Mouse (Mus musculus) intestine, embryonic 15.5 days (tissue): ENCODE measurements around the gene Tmem53. TPM values are rescaled to one million over a fixed set of nuclear protein-coding genes. Genes with fewer than 3 reads are reported as not detected.
"Not testable (repeated sequence)": the region's sequence is repeated elsewhere in the genome, so short reads cannot be mapped to it uniquely, and the experiment has no call there.

ENCODE experiments used
- ATAC-seq: fragments of 200-750 bp; cut with Nextera tagmentation; 2 replicates; pipeline ENCODE4 v1.8.0; 2017; ENCODE audit warnings: moderate TSS enrichment, moderate library complexity
- H3K27ac ChIP-seq: fragments of 300-500 bp; sonication (generic); 2 replicates; pipeline ENCODE4 v1.5.1; 2015; ENCODE audit warnings: mild to moderate bottlenecking, inconsistent platforms
- H3K27me3 ChIP-seq: fragments of 300-500 bp; sonication (generic); replicated peaks from 2 replicates; pipeline ENCODE4 v1.6.1; 2015; ENCODE audit warnings: inconsistent platforms
- H3K36me3 ChIP-seq: fragments of 300-500 bp; sonication (generic); 2 replicates; pipeline ENCODE4 v1.6.1; 2015; ENCODE audit warnings: inconsistent platforms
- H3K4me1 ChIP-seq: fragments of 300-500 bp; sonication (generic); replicated peaks from 2 replicates; pipeline ENCODE4 v1.6.1; 2015; ENCODE audit warnings: inconsistent platforms
- H3K4me2 ChIP-seq: fragments of 300-500 bp; sonication (generic); replicated peaks from 2 replicates; pipeline ENCODE4 v1.6.1; 2015; ENCODE audit warnings: mild to moderate bottlenecking, inconsistent platforms
- H3K4me3 ChIP-seq: fragments of 300-500 bp; sonication (generic); replicated peaks from 2 replicates; pipeline ENCODE4 v1.5.1; 2015; ENCODE audit warnings: inconsistent platforms
- H3K9ac ChIP-seq: fragments of 300-500 bp; sonication (generic); 2 replicates; pipeline ENCODE4 v1.6.1; 2015; ENCODE audit warnings: inconsistent platforms
- H3K9me3 ChIP-seq: fragments of 300-500 bp; sonication (generic); 2 replicates; pipeline ENCODE4 v1.6.1; 2016; ENCODE audit warnings: inconsistent platforms
- WGBS: fragments of 180-500 bp; shearing (Covaris S2); methylation state at CpG from one replicate; pipeline ENCODE4 v1.1.7; 2015; 5-methylcytosine and 5-hydroxymethylcytosine counted together
- polyA plus RNA-seq: library from polyadenylated mRNA; unstranded; fragments of >200 nt; fragmentation: Nextera tagmentation; extraction: Ambion mirVana; gene quantifications from 2 replicates; pipeline ENCODE4 v1.2.1, GENCODE M21; 2015

Tmem53 gene
- polyA plus RNA-seq, 1 experiment from 2014 or later, result 9.5 TPM

DNA sequence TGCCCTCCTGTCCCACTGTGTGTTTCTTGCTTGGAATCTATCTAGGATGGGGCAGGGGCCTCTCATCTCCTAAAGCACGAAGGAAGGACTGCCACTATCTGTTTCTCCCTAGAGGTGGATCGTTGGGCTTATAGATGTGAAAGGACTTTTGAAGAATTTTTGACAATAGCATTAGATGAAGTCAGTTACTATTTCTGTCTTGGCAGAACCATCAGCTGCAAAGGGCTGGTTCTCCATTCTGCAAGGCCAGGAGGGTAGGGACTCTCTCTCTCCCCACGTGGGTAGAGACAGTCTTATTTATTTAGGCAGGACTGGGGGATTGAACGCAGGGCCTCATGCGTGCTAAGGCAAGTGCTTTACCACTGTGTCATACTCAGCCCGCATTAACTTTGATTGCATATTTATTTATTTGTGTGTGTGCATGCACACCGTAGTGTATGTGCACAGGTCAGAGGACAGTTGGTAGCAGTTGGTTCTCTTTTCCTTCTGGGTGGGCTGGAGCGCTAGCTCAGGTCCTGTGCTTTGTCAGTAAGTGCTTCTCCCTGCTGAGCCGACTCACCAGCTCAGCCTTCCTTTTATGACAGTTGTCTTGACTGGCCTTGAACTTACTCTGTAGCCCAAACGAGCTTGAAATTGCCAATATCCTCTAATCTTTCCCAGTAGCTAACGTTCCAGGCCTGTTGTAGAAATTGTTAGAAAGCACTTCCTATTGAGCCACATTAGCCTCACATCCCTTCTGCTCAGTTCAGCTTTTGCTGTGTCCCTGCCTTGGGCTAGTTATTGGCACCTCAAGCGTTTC lies 1.7 kb downstream of the Tmem53 start:
- WGBS, result 54% methylated on average over 12 of the region's 12 CpGs
- no peak overlapping the region for H3K4me2 ChIP-seq
- H3K27me3 ChIP-seq, result no peaks in the 10 kb centered on the region
- no peak overlapping the region for H3K4me3 ChIP-seq
- peaks cover 11% of the 10 kb centered on the region; the same call in 1 of the 2 replicates for H3K4me1 ChIP-seq
- no peak overlapping the region for H3K9ac ChIP-seq
- no peaks in the 10 kb centered on the region for H3K36me3 ChIP-seq
- H3K27ac ChIP-seq, result no peak overlapping the region
- no peaks in the 10 kb centered on the region for H3K9me3 ChIP-seq
- ATAC-seq, result no peak

DNA sequence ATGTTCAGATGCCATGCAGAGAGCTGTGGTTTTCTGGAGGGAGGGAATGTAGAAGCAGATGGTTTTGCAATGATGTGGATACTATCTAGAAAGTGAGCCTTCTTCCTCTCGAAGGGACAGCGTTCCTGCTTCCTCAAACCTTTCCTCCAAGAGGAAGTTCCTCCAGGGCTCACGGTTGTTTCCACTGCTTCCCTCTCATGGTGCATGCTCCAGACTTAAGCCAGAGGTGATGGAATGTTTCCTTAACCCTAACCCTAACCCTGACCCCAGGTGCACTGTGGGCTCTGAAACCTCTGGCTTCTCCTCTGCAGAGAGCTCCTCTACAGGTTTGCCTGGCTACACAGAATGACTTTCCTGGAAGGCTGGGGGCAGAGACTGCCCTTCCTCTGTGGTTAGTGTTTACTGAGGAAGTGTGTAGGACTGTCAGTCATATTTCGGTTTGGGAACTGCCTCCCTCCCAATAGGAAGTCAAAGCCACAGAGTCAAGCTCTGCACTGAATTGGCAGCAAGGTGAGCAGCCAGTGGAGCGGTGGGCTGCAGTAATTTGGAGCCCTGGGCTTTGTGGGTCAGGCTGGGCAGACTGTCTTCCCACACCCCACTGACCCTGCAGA lies 2.4 kb downstream of the Tmem53 start:
- Histone ChIP-seq H3K27me3 (no peaks in the 10 kb centered on the region), H3K9ac (no peak overlapping the region), H3K4me1 (peaks cover 11% of the 10 kb centered on the region; the same call in 1 of the 2 replicates), H3K27ac (no peak overlapping the region), H3K4me2 (no peak overlapping the region), H3K4me3 (no peak overlapping the region), H3K36me3 (no peaks in the 10 kb centered on the region), H3K9me3 (no peaks in the 10 kb centered on the region)
- 47% methylated on average over 5 of the region's 5 CpGs for WGBS
- ATAC-seq, result no peak

DNA sequence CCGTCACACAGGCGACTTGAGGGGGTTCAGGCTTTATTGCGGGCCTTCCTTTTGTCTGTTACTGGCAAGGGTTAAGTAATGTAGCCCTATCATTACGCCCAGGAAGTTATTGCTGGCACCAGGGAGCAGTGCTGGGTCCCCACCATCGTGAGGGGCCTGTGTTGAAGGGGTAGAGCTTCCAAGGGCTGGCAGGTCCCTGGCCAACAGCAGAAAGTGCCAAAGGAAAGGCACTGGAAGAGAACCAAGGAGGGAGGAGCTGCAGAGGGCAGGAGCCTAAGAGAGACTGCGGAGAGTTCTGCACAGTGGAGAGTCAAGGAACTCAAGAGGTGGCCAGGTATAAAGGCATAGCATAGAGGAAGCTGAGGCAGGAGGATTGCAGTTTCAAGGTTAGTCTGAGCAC lies 2.9 kb downstream of the Tmem53 start:
- 67% methylated on average over 6 of the region's 6 CpGs for WGBS
- no peaks in the 10 kb centered on the region for H3K9me3 ChIP-seq
- no peak for ATAC-seq

DNA sequence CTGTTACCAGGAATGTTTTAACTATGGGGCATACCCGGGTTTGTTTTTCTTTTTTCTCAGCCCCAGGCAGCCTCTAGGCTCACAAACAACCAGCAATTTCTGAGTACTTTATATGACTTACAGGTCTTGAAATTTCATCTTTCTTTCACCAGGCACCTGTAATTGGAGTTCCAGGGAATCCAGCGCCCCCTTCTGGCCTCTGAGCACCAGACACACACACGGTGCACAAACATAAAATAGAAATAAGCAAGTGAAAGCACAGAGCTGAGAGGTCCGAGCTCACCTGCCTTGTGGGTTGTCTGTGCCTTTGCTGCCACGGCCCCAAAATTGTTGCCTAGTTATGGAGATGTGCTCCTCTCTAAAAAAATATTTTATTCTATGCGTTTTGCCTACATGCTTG lies 8.2 kb downstream of the Tmem53 start:
- not testable (repeated sequence) for ATAC-seq, H3K27ac ChIP-seq, H3K9me3 ChIP-seq, H3K27me3 ChIP-seq, H3K4me3 ChIP-seq, H3K9ac ChIP-seq, H3K4me2 ChIP-seq, H3K36me3 ChIP-seq, H3K4me1 ChIP-seq
- WGBS, result 77% methylated on average over 6 of the region's 6 CpGs

More for the DNA sequence above, 2.9 kb downstream of the Tmem53 start:
- no peaks in the 10 kb centered on the region for H3K36me3 ChIP-seq
- H3K4me2 ChIP-seq, result no peak overlapping the region
- no peak overlapping the region for H3K4me3 ChIP-seq
- 0 out of 2 replicates have a peak overlapping the region, but pooled peaks have one; percentile 9 for H3K9ac ChIP-seq
- peaks cover 11% of the 10 kb centered on the region; the same call in 1 of the 2 replicates for H3K4me1 ChIP-seq
- H3K27ac ChIP-seq, result no peak overlapping the region
- no peaks in the 10 kb centered on the region for H3K27me3 ChIP-seq

DNA sequence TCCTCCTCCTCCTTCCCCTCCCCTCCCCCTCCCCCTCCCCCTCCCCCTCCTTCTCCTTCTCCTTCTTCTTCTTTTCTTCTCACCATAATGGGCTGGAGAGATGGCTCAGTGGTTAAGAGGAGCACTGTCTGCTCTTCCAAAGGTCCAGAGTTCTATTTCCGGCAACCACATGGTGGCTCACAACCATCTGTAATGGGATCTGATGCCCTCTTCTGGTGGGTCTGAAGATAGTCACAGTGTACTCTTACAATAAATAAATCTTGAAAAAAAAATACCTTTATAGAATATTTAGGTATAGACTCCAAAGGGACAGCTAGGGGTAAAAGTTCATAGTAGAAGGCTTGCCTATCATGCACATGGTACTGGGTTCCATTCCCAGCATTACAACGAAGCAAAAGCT lies 9.5 kb downstream of the Tmem53 start:
- H3K4me3 ChIP-seq, result no peak overlapping the region
- H3K4me1 ChIP-seq, result 0 out of 2 replicates have a peak, but pooled peaks cover 2% of the 10 kb centered on the region
- no peaks in the 10 kb centered on the region for H3K9me3 ChIP-seq
- no peak overlapping the region for H3K4me2 ChIP-seq
- ATAC-seq, result no peak
- WGBS, result 80% methylated on average over 2 of the region's 2 CpGs
- no peaks in the 10 kb centered on the region for H3K36me3 ChIP-seq
- no peak overlapping the region for H3K27ac ChIP-seq
- no peaks in the 10 kb centered on the region for H3K27me3 ChIP-seq
- no peak overlapping the region for H3K9ac ChIP-seq

DNA sequence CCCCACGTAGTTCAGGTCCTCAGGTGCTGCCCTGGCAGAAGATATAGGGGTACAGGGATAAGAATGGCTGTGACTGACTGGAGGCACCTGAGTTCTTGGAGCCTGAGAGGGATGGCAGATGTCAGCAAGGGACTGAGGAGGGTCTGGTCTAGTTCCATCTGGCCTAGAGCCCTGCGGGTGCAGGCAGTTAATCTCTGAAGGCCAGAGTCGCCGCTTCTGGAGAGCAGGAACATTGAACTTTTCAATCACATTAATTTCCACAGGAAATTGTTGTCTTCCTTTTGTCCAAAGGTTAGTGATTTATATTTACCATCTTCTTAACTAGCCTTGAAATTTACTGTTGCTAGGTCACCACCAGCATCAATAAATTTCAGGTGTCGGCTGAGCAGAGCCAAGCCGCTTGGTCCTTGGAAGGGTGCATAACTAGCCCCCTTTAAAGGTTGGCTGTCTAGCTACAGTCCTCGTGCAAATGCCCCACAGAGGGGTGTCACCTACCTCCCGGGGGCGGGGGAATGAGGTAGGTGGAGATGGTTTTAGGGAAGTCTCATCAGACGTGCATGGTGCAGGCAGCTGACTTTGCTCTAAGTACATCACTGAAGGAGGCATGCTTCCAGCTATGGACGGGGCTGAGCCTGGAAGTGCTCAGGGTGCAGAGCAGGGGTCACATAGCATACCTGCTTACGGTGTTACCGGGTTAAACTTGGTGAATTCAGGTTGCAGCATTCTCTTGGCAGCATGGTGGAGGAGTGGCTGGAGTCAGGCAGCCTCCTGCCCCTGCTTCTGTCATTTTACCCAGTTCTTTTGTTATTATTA lies 10.6 kb downstream of the Tmem53 start:
- no peak for ATAC-seq
- Histone ChIP-seq H3K4me1 (0 out of 2 replicates have a peak, but pooled peaks cover 2% of the 10 kb centered on the region), H3K27ac (no peak overlapping the region), H3K9ac (no peak overlapping the region), H3K4me2 (no peak overlapping the region), H3K4me3 (no peak overlapping the region), H3K36me3 (no peaks in the 10 kb centered on the region), H3K27me3 (no peaks in the 10 kb centered on the region), H3K9me3 (no peaks in the 10 kb centered on the region)
- 48% methylated on average over 13 of the region's 13 CpGs for WGBS

DNA sequence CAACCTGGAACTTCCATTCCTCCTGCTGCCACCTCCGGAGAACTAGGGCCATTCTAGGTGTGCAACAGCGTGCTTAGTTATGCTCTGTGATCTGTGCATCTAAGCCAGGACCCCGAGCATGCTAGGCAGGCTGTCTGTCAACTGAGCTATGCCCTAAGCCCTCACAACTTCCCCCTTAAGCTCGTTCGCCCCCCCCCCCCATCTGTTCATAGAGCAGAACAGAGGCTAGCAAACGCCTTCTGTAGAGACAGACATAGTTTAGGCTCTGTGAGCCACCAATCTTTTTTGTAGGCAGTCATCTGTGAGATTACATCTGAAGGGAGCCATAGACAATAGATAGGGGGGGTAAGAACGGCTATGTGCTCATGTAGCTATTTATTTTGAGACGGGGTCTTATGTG lies 11.2 kb downstream of the Tmem53 start:
- H3K36me3 ChIP-seq, result no peaks in the 10 kb centered on the region
- no peak overlapping the region for H3K4me2 ChIP-seq
- no peak overlapping the region for H3K4me3 ChIP-seq
- no peaks in the 10 kb centered on the region for H3K27me3 ChIP-seq
- no peaks in the 10 kb centered on the region for H3K9me3 ChIP-seq
- peaks cover 2% of the 10 kb centered on the region; the same call in 1 of the 2 replicates for H3K4me1 ChIP-seq
- H3K9ac ChIP-seq, result no peak overlapping the region
- no peak overlapping the region for H3K27ac ChIP-seq
- WGBS, result 67% methylated on average over 8 of the region's 8 CpGs
- no peak for ATAC-seq

DNA sequence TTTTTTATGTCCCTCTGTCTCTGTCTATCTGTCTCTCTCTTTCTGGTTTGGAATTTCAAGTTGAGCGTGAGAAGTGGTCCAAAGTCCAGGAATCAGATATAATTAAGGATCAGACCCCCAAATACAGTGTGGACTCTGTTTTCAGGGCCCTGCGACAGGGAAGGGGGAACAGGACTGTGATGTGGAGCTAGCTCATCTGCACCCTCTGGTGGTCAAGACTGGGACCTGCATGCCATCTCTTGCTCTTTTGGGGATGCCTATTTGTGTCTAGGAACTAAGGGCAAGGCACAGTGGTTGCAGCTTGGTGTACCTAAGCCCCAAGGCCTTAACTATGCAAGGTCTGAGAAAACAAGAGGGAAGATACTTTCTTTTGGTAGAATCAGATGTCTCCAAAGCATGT lies 15.5 kb downstream of the Tmem53 start:
- H3K27ac ChIP-seq, result no peak overlapping the region
- 12% methylated on average over 2 of the region's 2 CpGs for WGBS
- no peak overlapping the region for H3K9ac ChIP-seq
- H3K9me3 ChIP-seq, result no peaks in the 10 kb centered on the region
- H3K4me1 ChIP-seq, result peaks cover 7% of the 10 kb centered on the region
- no peak overlapping the region for H3K4me3 ChIP-seq
- no peaks in the 10 kb centered on the region for H3K27me3 ChIP-seq
- peaks cover 7% of the 10 kb centered on the region; the same call in 1 of the 2 replicates for H3K36me3 ChIP-seq
- ATAC-seq, result no peak; the same call in 1 of the 2 replicates
- H3K4me2 ChIP-seq, result no peak overlapping the region

DNA sequence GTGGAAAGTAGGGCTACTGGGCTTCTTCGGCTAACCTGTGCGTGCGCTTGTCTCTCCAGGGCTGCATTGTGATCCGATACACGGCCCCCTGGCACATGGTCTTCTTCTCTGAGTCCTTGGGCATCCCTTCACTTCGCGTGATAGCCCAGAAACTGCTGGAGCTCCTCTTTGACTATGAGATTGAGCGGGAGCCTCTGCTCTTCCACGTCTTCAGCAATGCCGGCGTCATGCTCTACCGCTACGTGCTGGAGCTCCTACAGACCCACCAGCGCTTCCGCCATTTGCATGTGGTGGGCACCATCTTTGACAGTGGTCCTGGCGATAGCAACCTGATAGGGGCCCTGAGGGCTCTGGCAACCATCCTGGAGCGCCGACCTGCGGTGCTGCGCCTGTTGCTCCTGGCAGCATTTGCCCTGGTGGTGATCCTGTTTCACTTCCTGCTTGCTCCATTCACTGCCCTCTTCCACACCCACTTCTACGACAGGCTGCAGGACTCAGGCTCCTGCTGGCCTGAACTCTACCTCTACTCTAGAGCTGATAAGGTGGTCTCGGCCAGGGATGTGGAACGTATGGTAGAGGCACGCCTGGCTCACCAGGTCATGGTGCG lies 16.2 kb downstream of the Tmem53 start:
- Histone ChIP-seq H3K36me3 (peaks cover 11% of the 10 kb centered on the region), H3K9ac (no peak overlapping the region), H3K4me1 (peaks cover 12% of the 10 kb centered on the region), H3K27ac (no peak overlapping the region), H3K4me3 (no peak overlapping the region), H3K9me3 (no peaks in the 10 kb centered on the region), H3K27me3 (no peaks in the 10 kb centered on the region), H3K4me2 (no peak overlapping the region)
- ATAC-seq, result no peak
- 83% methylated on average over 25 of the region's 25 CpGs for WGBS

DNA sequence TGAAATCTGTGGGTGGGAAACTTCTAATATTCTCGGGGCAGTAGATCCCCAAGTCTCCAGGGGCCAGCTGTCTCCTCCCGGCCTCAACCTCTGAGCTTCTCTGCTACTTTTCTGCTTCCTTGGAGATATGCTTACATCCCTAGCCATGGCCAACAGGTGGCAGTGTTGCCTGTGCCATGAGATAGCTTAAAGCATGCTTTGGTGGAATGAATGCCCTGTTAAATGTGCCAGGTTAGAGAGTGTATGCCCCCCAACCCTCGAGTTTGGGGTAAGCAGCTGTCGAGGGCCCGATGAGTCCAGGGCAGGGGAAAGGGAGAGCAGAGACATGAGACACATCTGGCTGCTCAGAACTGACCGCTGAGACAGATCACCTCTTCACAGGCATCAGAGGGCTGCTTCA lies 18.5 kb downstream of the Tmem53 start:
- Histone ChIP-seq H3K36me3 (peaks cover 25% of the 10 kb centered on the region), H3K4me3 (no peak overlapping the region), H3K9ac (no peak overlapping the region), H3K27me3 (no peaks in the 10 kb centered on the region), H3K27ac (no peak overlapping the region), H3K4me1 (peaks cover 15% of the 10 kb centered on the region), H3K9me3 (no peaks in the 10 kb centered on the region; the same call in 1 of the 2 replicates), H3K4me2 (no peak overlapping the region)
- ATAC-seq, result peak; percentile 26; the same call in 1 of the 2 replicates
- WGBS, result 10% methylated on average over 6 of the region's 6 CpGs

DNA sequence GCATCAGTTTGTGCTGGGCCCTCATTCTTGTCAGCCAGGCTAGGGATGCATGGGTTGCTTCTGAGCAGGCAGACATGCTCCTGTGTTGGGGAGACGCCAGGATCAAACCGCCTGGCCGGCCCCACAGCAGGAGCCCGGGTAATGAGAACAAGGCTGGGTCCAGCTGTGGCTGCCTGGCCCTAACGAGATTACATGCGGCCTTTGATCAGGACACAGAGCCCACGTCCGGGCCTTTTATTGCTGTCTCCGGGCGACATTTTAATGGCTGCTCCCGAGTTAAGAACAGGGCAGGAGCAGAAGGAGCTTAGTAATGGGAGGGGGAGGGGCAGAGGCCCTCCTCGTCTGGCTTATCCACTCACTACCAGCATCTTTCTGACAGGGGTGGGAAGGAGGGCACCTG lies 20.7 kb downstream of the Tmem53 start:
- Histone ChIP-seq H3K36me3 (peaks cover 33% of the 10 kb centered on the region), H3K9me3 (no peaks in the 10 kb centered on the region; the same call in 1 of the 2 replicates), H3K9ac (no peak overlapping the region), H3K4me3 (no peak overlapping the region), H3K4me2 (0 out of 2 replicates have a peak overlapping the region, but pooled peaks have one; percentile 4), H3K27ac (peak overlapping the region; percentile 32; the same call in 1 of the 2 replicates), H3K4me1 (peaks cover 29% of the 10 kb centered on the region), H3K27me3 (no peaks in the 10 kb centered on the region)
- peak; percentile 79 for ATAC-seq
- WGBS, result 17% methylated on average over 12 of the region's 12 CpGs

DNA sequence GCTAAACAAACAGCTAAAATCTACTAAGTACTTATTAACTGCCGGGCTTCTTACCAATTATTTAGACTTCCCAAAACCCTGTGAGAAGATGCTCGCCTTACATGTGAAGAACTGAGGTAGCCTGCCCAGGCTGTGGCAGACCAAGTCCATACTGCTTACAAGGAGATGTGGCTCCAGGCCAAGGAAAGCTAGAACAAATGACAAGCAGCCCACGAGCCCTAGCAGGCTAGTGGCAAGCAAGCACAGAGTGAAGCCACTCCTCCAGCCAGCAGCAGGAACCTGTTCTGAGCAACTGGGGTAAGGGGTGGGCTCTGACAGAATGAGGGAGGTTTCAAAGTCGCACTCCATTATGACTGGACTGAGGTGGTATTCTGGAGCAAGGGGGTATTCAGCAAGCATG lies 23.0 kb downstream of the Tmem53 start:
- Histone ChIP-seq H3K27me3 (no peaks in the 10 kb centered on the region), H3K9ac (no peak overlapping the region), H3K27ac (no peak overlapping the region), H3K36me3 (peaks cover 39% of the 10 kb centered on the region), H3K4me1 (peaks cover 32% of the 10 kb centered on the region), H3K4me2 (no peak overlapping the region), H3K4me3 (no peak overlapping the region), H3K9me3 (no peaks in the 10 kb centered on the region; the same call in 1 of the 2 replicates)
- WGBS, result 91% methylated on average over 4 of the region's 4 CpGs
- ATAC-seq, result no peak
